Mouse (Mus musculus) liver, embryonic 12.5 days (tissue): ENCODE results near the gene Lrp10. TPM values are rescaled to one million over a fixed set of nuclear protein-coding genes. Genes with fewer than 3 reads are reported as not detected.

Source experiments
- ATAC-seq: fragments of 200-750 bp; cut with Nextera tagmentation; 2 replicates; pipeline ENCODE4 v1.8.0; 2017; ENCODE audit warnings: moderate number of reproducible peaks, mild to moderate bottlenecking, moderate library complexity
- H3K27ac ChIP-seq: fragments of 300-500 bp; sonication (generic); 2 replicates; pipeline ENCODE4 v1.5.1; 2016; ENCODE audit warnings: mild to moderate bottlenecking
- H3K27me3 ChIP-seq: fragments of 300-500 bp; sonication (generic); replicated peaks from 2 replicates; pipeline ENCODE4 v1.6.1; 2016; ENCODE audit warnings: mild to moderate bottlenecking, moderate library complexity
- H3K36me3 ChIP-seq: fragments of 300-500 bp; sonication (generic); 2 replicates; pipeline ENCODE4 v1.6.1; 2016; ENCODE audit warnings: mild to moderate bottlenecking, moderate library complexity
- H3K4me1 ChIP-seq: fragments of 300-500 bp; sonication (generic); 2 replicates; pipeline ENCODE4 v1.6.1; 2016
- H3K4me2 ChIP-seq: fragments of 300-500 bp; sonication (generic); 2 replicates; pipeline ENCODE4 v1.6.1; 2016; ENCODE audit warnings: mild to moderate bottlenecking, moderate library complexity
- H3K4me3 ChIP-seq: fragments of 300-500 bp; sonication (generic); 2 replicates; pipeline ENCODE4 v1.5.1; 2016; ENCODE audit warnings: mild to moderate bottlenecking, moderate library complexity
- H3K9ac ChIP-seq: fragments of 300-500 bp; sonication (generic); 2 replicates; pipeline ENCODE4 v1.6.1; 2016; ENCODE audit warnings: mild to moderate bottlenecking, moderate library complexity
- H3K9me3 ChIP-seq: fragments of 300-500 bp; sonication (generic); replicated peaks from 2 replicates; pipeline ENCODE4 v1.6.1; 2016; ENCODE audit warnings: mild to moderate bottlenecking, moderate library complexity
- WGBS: fragments of 180-500 bp; shearing (Covaris S2); methylation state at CpG from one replicate; pipeline ENCODE4 v1.1.7; 2016; ENCODE audit not compliant: insufficient replicate concordance; 5-methylcytosine and 5-hydroxymethylcytosine counted together
- polyA plus RNA-seq: library from polyadenylated mRNA; unstranded; fragments of >200 nt; fragmentation: Nextera tagmentation; extraction: Ambion mirVana; gene quantifications from 2 replicates; pipeline ENCODE4 v1.2.1, GENCODE M21; 2016

Lrp10 gene
- polyA plus RNA-seq, 1 experiment from 2014 or later, result 32.9 TPM

DNA sequence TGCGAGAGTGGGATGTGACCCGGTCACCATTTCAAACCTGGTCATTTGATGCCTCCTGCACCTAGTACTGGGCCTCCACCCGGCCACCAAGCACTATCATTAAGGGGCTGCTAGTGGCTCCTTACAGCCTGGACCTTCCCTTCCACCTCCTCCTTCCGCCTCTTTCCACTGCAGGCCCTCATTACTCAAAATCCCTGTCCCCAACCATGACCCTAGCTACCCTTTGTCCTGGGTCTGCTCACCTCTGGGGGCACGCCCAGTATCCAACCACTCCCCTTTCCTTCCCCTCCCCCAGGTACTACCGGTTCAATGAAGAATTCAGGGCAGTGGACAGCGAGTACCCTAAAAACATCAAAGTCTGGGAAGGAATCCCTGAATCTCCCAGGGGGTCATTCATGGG lies 24.3 kb upstream of the Lrp10 start:
- peaks cover 28% of the 10 kb centered on the region for H3K27me3 ChIP-seq
- peaks cover 14% of the 10 kb centered on the region; the same call in 1 of the 2 replicates for H3K4me1 ChIP-seq
- H3K4me2 ChIP-seq, result no peak overlapping the region
- H3K27ac ChIP-seq, result no peak overlapping the region
- H3K9ac ChIP-seq, result no peak overlapping the region
- H3K36me3 ChIP-seq, result peaks cover 46% of the 10 kb centered on the region
- ATAC-seq, result no peak
- no peaks in the 10 kb centered on the region for H3K9me3 ChIP-seq
- no peak overlapping the region for H3K4me3 ChIP-seq
- WGBS, result 59% methylated on average over 7 of the region's 7 CpGs

GRCm38 (mm10) chr14:54440538-54440937 lies 23.4 kb upstream of the Lrp10 start:
- H3K27ac ChIP-seq, result no peak overlapping the region
- no peak overlapping the region for H3K4me3 ChIP-seq
- no peaks in the 10 kb centered on the region for H3K9me3 ChIP-seq
- ATAC-seq, result no peak
- H3K36me3 ChIP-seq, result peaks cover 43% of the 10 kb centered on the region
- 86% methylated on average over 14 of the region's 14 CpGs for WGBS
- peaks cover 19% of the 10 kb centered on the region for H3K27me3 ChIP-seq
- H3K4me1 ChIP-seq, result peaks cover 21% of the 10 kb centered on the region
- H3K9ac ChIP-seq, result no peak overlapping the region
- no peak overlapping the region for H3K4me2 ChIP-seq

GRCm38 (mm10) chr14:54441365-54441764 lies 22.6 kb upstream of the Lrp10 start:
- Histone ChIP-seq H3K36me3 (peaks cover 35% of the 10 kb centered on the region), H3K9me3 (no peaks in the 10 kb centered on the region), H3K4me2 (no peak overlapping the region), H3K4me1 (peaks cover 30% of the 10 kb centered on the region), H3K27ac (no peak overlapping the region), H3K9ac (no peak overlapping the region), H3K27me3 (peaks cover 15% of the 10 kb centered on the region), H3K4me3 (no peak overlapping the region)
- ATAC-seq, result no peak
- 49% methylated on average over 4 of the region's 4 CpGs for WGBS

GRCm38 (mm10) chr14:54442548-54442947 lies 21.4 kb upstream of the Lrp10 start:
- H3K9me3 ChIP-seq, result no peaks in the 10 kb centered on the region
- peaks cover 15% of the 10 kb centered on the region for H3K27me3 ChIP-seq
- no peak overlapping the region for H3K4me2 ChIP-seq
- no peak for ATAC-seq
- no peak overlapping the region for H3K27ac ChIP-seq
- no peak overlapping the region for H3K4me3 ChIP-seq
- no peak overlapping the region for H3K9ac ChIP-seq
- H3K4me1 ChIP-seq, result peaks cover 30% of the 10 kb centered on the region
- 51% methylated on average over 3 of the region's 3 CpGs for WGBS
- H3K36me3 ChIP-seq, result peaks cover 31% of the 10 kb centered on the region

- peaks cover 31% of the 10 kb centered on the region for H3K4me1 ChIP-seq
- peaks cover 15% of the 10 kb centered on the region for H3K27me3 ChIP-seq
- peak; percentile 38; the same call in 1 of the 2 replicates for ATAC-seq
- H3K4me3 ChIP-seq, result no peak overlapping the region
- H3K9ac ChIP-seq, result no peak overlapping the region
- peaks cover 26% of the 10 kb centered on the region for H3K36me3 ChIP-seq
- WGBS, result 33% methylated on average over 3 of the region's 3 CpGs
- H3K27ac ChIP-seq, result no peak overlapping the region
- H3K9me3 ChIP-seq, result no peaks in the 10 kb centered on the region
- no peak overlapping the region for H3K4me2 ChIP-seq
Measured at GRCm38 (mm10) chr14:54443196-54443595, 20.7 kb upstream of the Lrp10 start.

GRCm38 (mm10) chr14:54443712-54444618 lies 20.0 kb upstream of the Lrp10 start:
- Histone ChIP-seq H3K4me3 (no peak overlapping the region), H3K36me3 (peaks cover 19% of the 10 kb centered on the region), H3K27ac (no peak overlapping the region), H3K27me3 (peaks cover 15% of the 10 kb centered on the region), H3K9ac (no peak overlapping the region), H3K4me1 (peaks cover 38% of the 10 kb centered on the region), H3K4me2 (no peak overlapping the region), H3K9me3 (no peaks in the 10 kb centered on the region)
- WGBS, result 65% methylated on average over 15 of the region's 15 CpGs
- ATAC-seq, result no peak

DNA sequence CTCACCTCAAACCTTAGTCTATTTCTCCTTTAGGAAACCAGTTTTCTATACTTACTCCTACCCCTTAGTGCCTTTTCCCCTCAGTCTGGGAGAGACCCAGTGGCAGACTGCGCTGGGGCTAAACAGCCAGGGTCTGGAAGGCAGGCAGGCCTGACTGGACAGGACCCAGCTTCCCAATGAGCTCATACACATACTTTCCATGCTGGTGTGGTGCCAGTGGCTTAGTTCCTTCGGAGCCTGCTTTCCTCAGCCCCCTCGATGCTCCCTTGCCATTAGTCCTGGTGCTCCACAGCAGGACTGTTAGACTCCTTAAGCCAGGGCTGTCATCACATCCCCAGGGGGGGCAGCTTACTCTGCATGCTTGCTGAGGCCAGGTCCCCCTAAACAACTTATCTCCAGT lies 18.5 kb upstream of the Lrp10 start:
- Histone ChIP-seq H3K4me2 (no peak overlapping the region), H3K9me3 (no peaks in the 10 kb centered on the region), H3K36me3 (peaks cover 4% of the 10 kb centered on the region; the same call in 1 of the 2 replicates), H3K4me1 (peaks cover 42% of the 10 kb centered on the region), H3K27me3 (peaks cover 9% of the 10 kb centered on the region), H3K9ac (peak overlapping the region; percentile 12; the same call in 1 of the 2 replicates), H3K4me3 (no peak overlapping the region), H3K27ac (peak overlapping the region; percentile 41; the same call in 1 of the 2 replicates)
- peak; percentile 28; the same call in 1 of the 2 replicates for ATAC-seq
- WGBS, result 56% methylated on average over 3 of the region's 3 CpGs

GRCm38 (mm10) chr14:54453566-54453965 lies 10.4 kb upstream of the Lrp10 start:
- no peak overlapping the region for H3K9ac ChIP-seq
- ATAC-seq, result no peak
- 76% methylated on average over 9 of the region's 9 CpGs for WGBS
- H3K9me3 ChIP-seq, result no peaks in the 10 kb centered on the region
- H3K27ac ChIP-seq, result no peak overlapping the region
- no peak overlapping the region for H3K4me2 ChIP-seq
- peaks cover 18% of the 10 kb centered on the region for H3K4me1 ChIP-seq
- no peaks in the 10 kb centered on the region for H3K36me3 ChIP-seq
- 0 out of 2 replicates have a peak, but pooled peaks cover 5% of the 10 kb centered on the region for H3K27me3 ChIP-seq
- H3K4me3 ChIP-seq, result no peak overlapping the region

- Histone ChIP-seq H3K4me2 (no peak overlapping the region), H3K4me1 (peaks cover 9% of the 10 kb centered on the region), H3K4me3 (no peak overlapping the region), H3K27me3 (0 out of 2 replicates have a peak, but pooled peaks cover 5% of the 10 kb centered on the region), H3K27ac (no peak overlapping the region), H3K9ac (no peak overlapping the region), H3K36me3 (no peaks in the 10 kb centered on the region), H3K9me3 (no peaks in the 10 kb centered on the region)
- 54% methylated on average over 11 of the region's 11 CpGs for WGBS
- no peak for ATAC-seq
Measured at GRCm38 (mm10) chr14:54454669-54455528, 9.0 kb upstream of the Lrp10 start.

DNA sequence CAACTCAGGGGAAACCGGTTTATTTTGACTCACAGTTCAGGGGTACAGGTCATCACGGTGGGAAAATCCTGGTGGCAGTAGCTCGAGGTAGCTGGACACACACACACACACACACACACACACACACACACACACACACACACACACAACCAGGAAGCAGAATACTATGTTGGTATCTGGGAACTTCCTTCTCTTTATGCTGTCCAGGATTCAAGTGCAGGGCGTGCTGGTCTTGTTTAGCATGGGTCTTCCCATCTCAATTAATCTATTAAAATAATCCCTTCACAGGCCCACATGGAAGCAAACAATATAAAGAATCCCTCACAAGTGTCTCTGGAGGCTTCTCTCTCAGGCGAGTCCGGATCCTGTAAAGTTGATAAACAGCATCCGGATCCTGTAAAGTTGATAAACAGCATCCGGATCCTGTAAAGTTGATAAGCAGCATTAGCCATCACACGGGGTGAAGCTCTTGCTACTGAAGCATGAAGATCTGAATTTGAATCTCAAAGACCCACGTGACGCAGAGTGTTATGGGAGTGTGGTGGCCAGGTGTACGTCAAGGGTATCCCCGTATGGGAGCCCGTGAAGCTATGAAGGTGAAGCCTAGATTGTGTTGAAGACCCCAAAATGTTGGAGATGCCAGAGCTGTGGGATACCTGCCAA lies 5.9 kb upstream of the Lrp10 start:
- H3K4me2 ChIP-seq, result no peak overlapping the region
- H3K4me1 ChIP-seq, result peaks cover 22% of the 10 kb centered on the region
- H3K4me3 ChIP-seq, result no peak overlapping the region
- ATAC-seq, result no peak
- H3K36me3 ChIP-seq, result no peaks in the 10 kb centered on the region
- no peak overlapping the region for H3K9ac ChIP-seq
- no peaks in the 10 kb centered on the region for H3K9me3 ChIP-seq
- H3K27ac ChIP-seq, result no peak overlapping the region
- H3K27me3 ChIP-seq, result 0 out of 2 replicates have a peak, but pooled peaks cover 5% of the 10 kb centered on the region
- WGBS, result 69% methylated on average over 13 of the region's 14 CpGs

GRCm38 (mm10) chr14:54462146-54462545 lies 1.8 kb upstream of the Lrp10 start:
- H3K9ac ChIP-seq, result no peak overlapping the region
- 68% methylated on average over 4 of the region's 4 CpGs for WGBS
- no peak overlapping the region for H3K27ac ChIP-seq

More at GRCm38 (mm10) chr14:54462146-54462545, 1.8 kb upstream of the Lrp10 start:
- H3K4me2 ChIP-seq, result no peak overlapping the region
- ATAC-seq, result no peak
- H3K4me3 ChIP-seq, result no peak overlapping the region
- H3K36me3 ChIP-seq, result peaks cover 17% of the 10 kb centered on the region
- no peaks in the 10 kb centered on the region for H3K27me3 ChIP-seq
- peaks cover 36% of the 10 kb centered on the region for H3K4me1 ChIP-seq
- no peaks in the 10 kb centered on the region for H3K9me3 ChIP-seq
